Mouse (Mus musculus) G1E (cell line): ENCODE data around the gene Osbpl11. TPM values are rescaled to one million over a fixed set of nuclear protein-coding genes. Genes with fewer than 3 reads are reported as not detected.
A peak's percentile ranks its signal among the peaks of the same experiment; 100 is the strongest.

Experiments used
- ATAC-seq: 2 replicates; pipeline ENCODE4 v1.8.0; 2016; ENCODE audit warnings: mild to moderate bottlenecking; ENCODE audit not compliant: insufficient number of reproducible peaks, poor library complexity, low FRiP score, severe bottlenecking; ENCODE audit errors: extremely low read depth
- DNase-seq: peaks from one replicate; pipeline ENCODE4 v3.0.0; 2012; ENCODE audit warnings: low spot score
- H3K27me3 ChIP-seq: 2 replicates; pipeline ENCODE4 v1.6.1; 2012; ENCODE audit warnings: mild to moderate bottlenecking, low read length, inconsistent platforms; ENCODE audit not compliant: insufficient read depth
- H3K36me3 ChIP-seq: replicated peaks from 2 replicates; pipeline ENCODE3; 2012; ENCODE audit warnings: mild to moderate bottlenecking, inconsistent platforms
- H3K4me1 ChIP-seq: 2 replicates; pipeline ENCODE4 v1.6.1; 2012; ENCODE audit warnings: low read depth, low read length, inconsistent platforms, mixed read lengths; ENCODE audit not compliant: insufficient read depth
- H3K4me3 ChIP-seq: 2 replicates; pipeline ENCODE4 v1.5.1; 2012; ENCODE audit warnings: low read depth, mild to moderate bottlenecking, inconsistent platforms, low read length, moderate library complexity, mixed read lengths
- H3K9me3 ChIP-seq: replicated peaks from 2 replicates; pipeline ENCODE4 v1.6.1; 2012; ENCODE audit warnings: inconsistent platforms
- CTCF ChIP-seq: IDR thresholded peaks from 2 replicates; pipeline ENCODE4 v1.5.1; 2012; ENCODE audit warnings: low read depth, low read length, inconsistent platforms, mixed read lengths
- GATA1 ChIP-seq: IDR thresholded peaks from 2 replicates; pipeline ENCODE4 v1.6.1; 2012; ENCODE audit warnings: borderline replicate concordance, low read length, inconsistent platforms, mixed read lengths
- GATA2 ChIP-seq: IDR thresholded peaks from 2 replicates; pipeline ENCODE4 v1.6.1; 2012; ENCODE audit warnings: low read depth, low read length, inconsistent platforms, borderline replicate concordance
- POLR2AphosphoS5 ChIP-seq: IDR thresholded peaks from 2 replicates; pipeline ENCODE4 v1.6.1; 2012; ENCODE audit warnings: low read depth, low read length, inconsistent platforms; ENCODE audit not compliant: insufficient replicate concordance
- TAL1 ChIP-seq: conservative IDR thresholded peaks from 2 replicates; pipeline ENCODE4 v1.6.1; 2012; ENCODE audit warnings: low read depth, low read length, inconsistent platforms, mixed read lengths
- polyA plus RNA-seq: library from polyadenylated mRNA; stranded (reverse); fragments of >175 nt; gene quantifications from 2 replicates; pipeline ENCODE4 v1.2.3, GENCODE M21; 2012
- total RNA-seq, 2 experiments: library from RNA; stranded (forward) in 1 of 2; stranded (reverse) in 1 of 2; fragments of 200-1000 nt in 1 of 2; fragments of >200 nt in 1 of 2; fragmentation: Nextera tagmentation in 1 of 2; gene quantifications; 2 replicates each; pipeline ENCODE4 v1.2.3; 2014 to 2017

Gene Osbpl11
- total and polyA plus RNA-seq, 3 experiments, result 3.1 to 18.4 (median 11.7) TPM

DNA sequence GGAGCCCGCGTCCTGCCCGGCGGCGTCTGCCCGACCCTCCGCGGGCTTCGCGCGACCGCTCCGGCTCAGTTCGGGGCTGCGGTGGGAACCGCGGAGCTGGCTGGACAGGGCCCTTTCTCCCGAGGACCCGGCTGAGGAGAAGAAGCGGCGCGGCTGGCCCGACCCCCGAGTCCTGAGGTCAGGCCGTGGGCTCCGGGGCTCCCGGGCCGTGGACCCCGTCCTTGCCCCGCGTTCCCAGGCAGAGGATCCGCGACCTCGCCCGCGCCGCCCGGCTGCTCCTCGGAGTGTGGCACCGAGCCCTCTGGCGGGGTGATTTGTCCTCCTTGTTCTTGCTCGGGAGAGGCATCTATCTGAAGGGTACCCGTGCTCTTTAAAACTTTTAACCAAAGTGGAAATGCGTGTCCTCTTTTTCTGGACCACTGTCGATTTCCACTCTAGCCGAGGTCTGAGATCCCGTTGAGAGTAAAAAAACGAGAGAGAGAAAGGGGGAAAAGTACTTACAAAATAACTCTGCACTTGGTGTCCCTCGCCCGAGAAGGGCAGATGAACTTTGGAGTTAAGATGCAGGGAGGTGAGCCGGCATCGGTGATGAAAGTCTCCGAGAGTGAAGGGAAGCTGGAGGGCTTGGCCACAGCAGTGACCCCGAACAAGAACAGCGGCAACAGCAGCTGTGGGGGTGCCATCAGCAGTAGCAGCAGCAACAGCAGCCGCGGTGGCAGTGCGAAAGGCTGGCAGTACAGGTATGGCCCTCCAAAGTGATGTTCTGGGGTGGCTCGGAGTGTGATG lies 583 bp downstream of the Osbpl11 start:
- peak overlapping the region; percentile 87 for H3K4me3 ChIP-seq
- no peak for ATAC-seq
- TF ChIP-seq GATA1 (no peak), CTCF (no peak), TAL1 (no peak), GATA2 (no peak), POLR2AphosphoS5 (no peak)

DNA sequence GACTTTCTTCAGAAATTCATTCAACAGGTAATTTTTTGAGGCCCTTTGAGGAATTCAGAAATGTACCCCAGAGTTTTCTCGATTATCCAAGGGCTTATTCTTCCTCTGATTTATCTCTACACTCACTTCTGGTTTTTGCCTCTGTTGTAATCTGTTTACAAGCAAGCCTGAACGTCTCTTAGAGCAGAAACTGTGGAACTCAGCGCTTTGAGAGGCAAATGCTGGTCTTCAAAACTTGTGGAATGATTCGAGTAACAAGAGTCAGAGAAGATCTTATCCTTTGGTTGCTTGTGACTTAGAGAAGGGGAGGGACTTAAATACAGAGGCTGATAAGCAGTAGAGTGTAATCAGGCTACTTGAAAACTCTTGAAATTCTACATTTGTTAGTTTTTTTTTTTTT lies 1.3 kb downstream of the Osbpl11 start:
- DNase-seq (no peak), ATAC-seq (no peak)
- H3K4me3 ChIP-seq, result peak overlapping the region; percentile 87
- peaks cover 12% of the 10 kb centered on the region; the same call in 1 of the 2 replicates for H3K27me3 ChIP-seq
- peaks cover 21% of the 10 kb centered on the region for H3K4me1 ChIP-seq
- TF ChIP-seq GATA2, result no peak
- TF ChIP-seq CTCF, result no peak
- TF ChIP-seq POLR2AphosphoS5, result no peak
- no peak for TF ChIP-seq TAL1
- no peak for TF ChIP-seq GATA1
- no peaks in the 10 kb centered on the region for H3K9me3 ChIP-seq
- H3K36me3 ChIP-seq, result peaks cover 15% of the 10 kb centered on the region

More for the DNA sequence above, 583 bp downstream of the Osbpl11 start:
- Histone ChIP-seq H3K4me1 (peaks cover 21% of the 10 kb centered on the region), H3K9me3 (no peaks in the 10 kb centered on the region), H3K36me3 (peaks cover 15% of the 10 kb centered on the region), H3K27me3 (peaks cover 16% of the 10 kb centered on the region)
- peak; percentile 54 for DNase-seq

DNA sequence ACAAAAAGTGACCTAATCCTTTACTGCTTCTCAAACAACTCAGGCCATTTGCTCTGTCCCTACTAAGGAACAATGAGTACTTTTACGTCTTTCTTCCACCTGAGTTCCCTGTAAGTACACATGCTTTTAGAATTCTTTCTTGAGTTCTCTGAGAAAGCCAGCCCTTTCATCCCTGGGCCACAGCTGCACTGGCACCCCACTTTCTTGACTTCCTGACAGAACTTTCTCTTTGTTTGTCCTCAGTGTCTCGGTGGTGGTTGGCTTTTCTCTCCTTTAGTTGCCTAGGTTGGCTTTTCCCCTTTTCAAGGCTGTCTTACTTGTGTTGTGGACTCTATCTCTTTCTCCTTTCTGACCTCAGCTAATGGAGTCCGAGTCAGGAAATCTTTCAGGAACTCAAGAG lies 3.2 kb downstream of the Osbpl11 start:
- Histone ChIP-seq H3K4me1 (peaks cover 21% of the 10 kb centered on the region), H3K9me3 (no peaks in the 10 kb centered on the region), H3K27me3 (no peaks in the 10 kb centered on the region), H3K36me3 (peaks cover 26% of the 10 kb centered on the region), H3K4me3 (no peak overlapping the region)
- TF ChIP-seq CTCF (no peak), GATA1 (no peak), GATA2 (no peak), TAL1 (no peak), POLR2AphosphoS5 (no peak)
- ATAC-seq (no peak), DNase-seq (no peak)

DNA sequence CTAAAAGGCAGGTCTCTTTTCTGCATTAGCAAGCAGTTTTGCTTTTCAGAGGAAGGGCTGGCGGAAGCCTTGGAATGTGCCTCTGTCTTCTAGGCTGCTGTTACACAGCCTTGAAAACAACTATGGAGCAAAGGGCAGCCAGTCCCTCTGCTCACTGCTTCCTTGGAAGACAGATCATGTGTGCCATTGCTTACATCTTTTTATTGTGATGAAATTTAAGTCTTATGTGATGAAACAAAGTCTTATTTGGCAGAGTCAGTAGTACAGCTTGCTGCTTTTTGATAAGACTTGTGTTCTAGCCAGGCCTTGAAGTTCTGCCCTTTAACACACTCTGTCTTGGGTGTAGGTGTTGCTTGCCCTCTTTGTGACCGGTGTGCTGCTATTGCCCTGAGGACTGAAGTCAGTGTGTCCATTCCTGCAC lies 6.8 kb downstream of the Osbpl11 start:
- H3K4me3 ChIP-seq, result no peak overlapping the region
- TF ChIP-seq TAL1 (no peak), GATA2 (no peak), POLR2AphosphoS5 (no peak), CTCF (no peak), GATA1 (no peak)
- peaks cover 39% of the 10 kb centered on the region for H3K36me3 ChIP-seq
- H3K27me3 ChIP-seq, result no peaks in the 10 kb centered on the region
- H3K9me3 ChIP-seq, result no peaks in the 10 kb centered on the region
- H3K4me1 ChIP-seq, result peaks cover 9% of the 10 kb centered on the region; the same call in 1 of the 2 replicates
- no peak for DNase-seq
- ATAC-seq, result no peak

DNA sequence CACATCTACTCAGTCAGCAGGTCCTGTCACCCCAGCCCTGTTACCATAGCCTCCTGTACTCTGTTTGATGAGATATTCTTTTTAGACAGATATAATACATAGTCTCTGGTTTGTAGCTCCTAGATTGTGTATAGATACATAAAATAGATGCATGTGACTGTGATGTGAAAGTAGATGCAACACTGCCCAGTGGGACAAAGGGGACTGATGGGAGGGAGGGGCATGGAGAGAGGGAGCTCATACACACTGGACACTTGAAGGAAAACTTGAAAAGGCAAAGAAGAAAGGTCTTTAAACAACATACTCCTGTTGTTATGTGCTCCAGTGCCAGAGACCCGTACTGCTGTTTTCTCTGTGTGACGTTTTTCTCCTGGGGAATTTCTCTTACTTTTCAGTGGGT lies 7.4 kb downstream of the Osbpl11 start:
- Histone ChIP-seq H3K4me1 (peaks cover 3% of the 10 kb centered on the region; the same call in 1 of the 2 replicates), H3K36me3 (peaks cover 42% of the 10 kb centered on the region), H3K27me3 (no peaks in the 10 kb centered on the region), H3K9me3 (no peaks in the 10 kb centered on the region), H3K4me3 (no peak overlapping the region)
- TF ChIP-seq GATA2 (no peak), CTCF (no peak), POLR2AphosphoS5 (no peak), GATA1 (no peak), TAL1 (no peak)
- ATAC-seq (no peak), DNase-seq (no peak)

DNA sequence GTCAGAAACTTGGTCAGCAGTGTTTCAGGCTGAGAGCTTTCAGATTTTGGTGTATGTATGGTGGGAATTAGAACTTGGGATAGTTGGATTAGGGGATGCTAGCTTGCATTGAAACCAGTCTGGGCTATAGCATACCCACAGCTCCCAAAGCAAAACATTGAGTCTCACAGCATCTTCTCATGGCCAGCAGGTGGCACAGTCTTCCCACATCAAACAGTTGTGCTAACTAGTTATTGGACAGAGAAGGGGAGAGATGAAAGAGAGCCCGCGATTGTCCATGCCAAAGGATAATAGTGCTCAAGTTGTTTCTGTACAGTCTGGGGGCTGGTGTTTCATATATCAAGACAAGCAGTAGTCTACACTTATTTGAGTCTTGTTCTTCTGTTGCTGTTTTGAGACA lies 8.8 kb downstream of the Osbpl11 start:
- Histone ChIP-seq H3K9me3 (no peaks in the 10 kb centered on the region), H3K27me3 (no peaks in the 10 kb centered on the region), H3K36me3 (peaks cover 44% of the 10 kb centered on the region), H3K4me1 (no peaks in the 10 kb centered on the region; the same call in 1 of the 2 replicates), H3K4me3 (no peak overlapping the region)
- ATAC-seq (no peak), DNase-seq (peak; percentile 25)
- TF ChIP-seq CTCF (0 out of 2 replicates have a peak, but pooled peaks have one; percentile 16), GATA2 (no peak), POLR2AphosphoS5 (no peak)
